Mouse (Mus musculus): Measurements from ENCODE around the gene Ugt1a6a. TPM values are rescaled to one million over a fixed set of nuclear protein-coding genes. Genes with fewer than 3 reads are reported as not detected.
A peak's percentile ranks its signal among the peaks of the same experiment; 100 is the strongest.
"Not testable (repeated sequence)": the region's sequence is repeated elsewhere in the genome, so short reads cannot be mapped to it uniquely, and the experiment has no call there.

The Ugt1a6a gene
- polyA plus RNA-seq, 1 experiment from 2014 or later = 0.35 TPM

- WGBS = 80% methylated on average over 4 of the region's 5 CpGs
- not testable (repeated sequence) for H3K27ac ChIP-seq (ENCODE audit: low read depth, low read length); H3K27me3 ChIP-seq (ENCODE audit: control insufficient read depth, insufficient read depth, low read length); DNase-seq (ENCODE audit: low spot score); H3K9ac ChIP-seq (ENCODE audit: low read length); H3K36me3 ChIP-seq (ENCODE audit: control insufficient read depth, insufficient read depth, low read length); H3K4me3 ChIP-seq (ENCODE audit: low read depth, low read length); H3K4me2 ChIP-seq (ENCODE audit: low read depth, low read length, severe bottlenecking); H3K9me3 ChIP-seq (ENCODE audit: control insufficient read depth, low read length); ATAC-seq (replicated peaks; ENCODE audit: low FRiP score); H3K4me1 ChIP-seq (replicated peaks; ENCODE audit: control insufficient read depth, insufficient read depth, low read length)
Measured at GRCm38 (mm10) chr1:88103697-88104468, 30.7 kb upstream of the Ugt1a6a start.

- ATAC-seq (replicated peaks; ENCODE audit: low FRiP score) (no peak), DNase-seq (ENCODE audit: low spot score) (no peak)
- Histone ChIP-seq H3K4me3 (ENCODE audit: low read depth, low read length) (no peak overlapping the region), H3K27ac (ENCODE audit: low read depth, low read length) (no peak overlapping the region), H3K36me3 (ENCODE audit: control insufficient read depth, insufficient read depth, low read length) (no peaks in the 10 kb centered on the region), H3K9me3 (ENCODE audit: control insufficient read depth, low read length) (no peaks in the 10 kb centered on the region), H3K4me2 (ENCODE audit: low read depth, low read length, severe bottlenecking) (no peak overlapping the region), H3K4me1 (replicated peaks; ENCODE audit: control insufficient read depth, insufficient read depth, low read length) (no peaks in the 10 kb centered on the region), H3K9ac (ENCODE audit: low read length) (no peak overlapping the region), H3K27me3 (ENCODE audit: control insufficient read depth, insufficient read depth, low read length) (no peaks in the 10 kb centered on the region)
- 94% methylated on average over 1 of the region's 1 CpGs for WGBS
Measured at GRCm38 (mm10) chr1:88104667-88105430, 29.8 kb upstream of the Ugt1a6a start.

GRCm38 (mm10) chr1:88105656-88106055 is 29.0 kb upstream of the Ugt1a6a start:
- ATAC-seq (replicated peaks; ENCODE audit: low FRiP score) = no peak
- no peak for DNase-seq (ENCODE audit: low spot score)
- H3K36me3 ChIP-seq (ENCODE audit: control insufficient read depth, insufficient read depth, low read length) = no peaks in the 10 kb centered on the region
- H3K4me1 ChIP-seq (replicated peaks; ENCODE audit: control insufficient read depth, insufficient read depth, low read length) = no peaks in the 10 kb centered on the region
- no peaks in the 10 kb centered on the region for H3K27me3 ChIP-seq (ENCODE audit: control insufficient read depth, insufficient read depth, low read length)
- H3K27ac ChIP-seq (ENCODE audit: low read depth, low read length) = no peak overlapping the region
- H3K4me3 ChIP-seq (ENCODE audit: low read depth, low read length) = no peak overlapping the region
- H3K9ac ChIP-seq (ENCODE audit: low read length) = no peak overlapping the region
- WGBS = 73% methylated on average over 2 of the region's 2 CpGs
- H3K9me3 ChIP-seq (ENCODE audit: control insufficient read depth, low read length) = no peaks in the 10 kb centered on the region
- H3K4me2 ChIP-seq (ENCODE audit: low read depth, low read length, severe bottlenecking) = no peak overlapping the region

GRCm38 (mm10) chr1:88109027-88109557 is 25.5 kb upstream of the Ugt1a6a start:
- not testable (repeated sequence) for H3K36me3 ChIP-seq (ENCODE audit: control insufficient read depth, insufficient read depth, low read length); H3K27me3 ChIP-seq (ENCODE audit: control insufficient read depth, insufficient read depth, low read length); H3K9ac ChIP-seq (ENCODE audit: low read length); H3K4me1 ChIP-seq (replicated peaks; ENCODE audit: control insufficient read depth, insufficient read depth, low read length); H3K4me2 ChIP-seq (ENCODE audit: low read depth, low read length, severe bottlenecking); H3K27ac ChIP-seq (ENCODE audit: low read depth, low read length); H3K4me3 ChIP-seq (ENCODE audit: low read depth, low read length); DNase-seq (ENCODE audit: low spot score); ATAC-seq (replicated peaks; ENCODE audit: low FRiP score); H3K9me3 ChIP-seq (ENCODE audit: control insufficient read depth, low read length)
- 83% methylated on average over 2 of the region's 2 CpGs for WGBS

- H3K4me2 ChIP-seq (ENCODE audit: low read depth, low read length, severe bottlenecking); ATAC-seq (replicated peaks; ENCODE audit: low FRiP score); H3K4me1 ChIP-seq (replicated peaks; ENCODE audit: control insufficient read depth, insufficient read depth, low read length); DNase-seq (ENCODE audit: low spot score); H3K36me3 ChIP-seq (ENCODE audit: control insufficient read depth, insufficient read depth, low read length); H3K9ac ChIP-seq (ENCODE audit: low read length); H3K27ac ChIP-seq (ENCODE audit: low read depth, low read length); H3K9me3 ChIP-seq (ENCODE audit: control insufficient read depth, low read length); H3K27me3 ChIP-seq (ENCODE audit: control insufficient read depth, insufficient read depth, low read length); H3K4me3 ChIP-seq (ENCODE audit: low read depth, low read length): not testable (repeated sequence)
- WGBS = 93% methylated on average over 2 of the region's 2 CpGs
Measured at GRCm38 (mm10) chr1:88109604-88110003, 25.0 kb upstream of the Ugt1a6a start.

GRCm38 (mm10) chr1:88112769-88113168 is 21.8 kb upstream of the Ugt1a6a start:
- H3K27me3 ChIP-seq (ENCODE audit: control insufficient read depth, insufficient read depth, low read length); H3K4me2 ChIP-seq (ENCODE audit: low read depth, low read length, severe bottlenecking); H3K4me3 ChIP-seq (ENCODE audit: low read depth, low read length); DNase-seq (ENCODE audit: low spot score); ATAC-seq (replicated peaks; ENCODE audit: low FRiP score); H3K36me3 ChIP-seq (ENCODE audit: control insufficient read depth, insufficient read depth, low read length); H3K9me3 ChIP-seq (ENCODE audit: control insufficient read depth, low read length); H3K9ac ChIP-seq (ENCODE audit: low read length); H3K27ac ChIP-seq (ENCODE audit: low read depth, low read length); H3K4me1 ChIP-seq (replicated peaks; ENCODE audit: control insufficient read depth, insufficient read depth, low read length): not testable (repeated sequence)
- WGBS = 93% methylated on average over 6 of the region's 6 CpGs

- not testable (repeated sequence) for H3K27me3 ChIP-seq (ENCODE audit: control insufficient read depth, insufficient read depth, low read length); H3K9me3 ChIP-seq (ENCODE audit: control insufficient read depth, low read length); H3K36me3 ChIP-seq (ENCODE audit: control insufficient read depth, insufficient read depth, low read length); H3K27ac ChIP-seq (ENCODE audit: low read depth, low read length); DNase-seq (ENCODE audit: low spot score); H3K9ac ChIP-seq (ENCODE audit: low read length); H3K4me2 ChIP-seq (ENCODE audit: low read depth, low read length, severe bottlenecking); H3K4me1 ChIP-seq (replicated peaks; ENCODE audit: control insufficient read depth, insufficient read depth, low read length); H3K4me3 ChIP-seq (ENCODE audit: low read depth, low read length)
- ATAC-seq (replicated peaks; ENCODE audit: low FRiP score) = 0 out of 2 replicates have a peak, but pooled peaks have one; percentile 12
- WGBS = 11% methylated on average over 3 of the region's 4 CpGs
Measured at GRCm38 (mm10) chr1:88120550-88120949, 14.1 kb upstream of the Ugt1a6a start.

GRCm38 (mm10) chr1:88121521-88121920 is 13.1 kb upstream of the Ugt1a6a start:
- not testable (repeated sequence) for H3K4me3 ChIP-seq (ENCODE audit: low read depth, low read length); H3K9ac ChIP-seq (ENCODE audit: low read length); H3K27me3 ChIP-seq (ENCODE audit: control insufficient read depth, insufficient read depth, low read length); H3K27ac ChIP-seq (ENCODE audit: low read depth, low read length); ATAC-seq (replicated peaks; ENCODE audit: low FRiP score); H3K9me3 ChIP-seq (ENCODE audit: control insufficient read depth, low read length); H3K4me1 ChIP-seq (replicated peaks; ENCODE audit: control insufficient read depth, insufficient read depth, low read length); H3K4me2 ChIP-seq (ENCODE audit: low read depth, low read length, severe bottlenecking); DNase-seq (ENCODE audit: low spot score); H3K36me3 ChIP-seq (ENCODE audit: control insufficient read depth, insufficient read depth, low read length)
- no CpG with 5 or more reads among the region's 1 CpGs for WGBS
